Mouse (Mus musculus): ENCODE results near the gene Zic1. TPM values are rescaled to one million over a fixed set of nuclear protein-coding genes. Genes with fewer than 3 reads are reported as not detected.

Gene Zic1
- polyA plus RNA-seq (2015; fragmentation: Nextera tagmentation; extraction: Ambion mirVana) = 14.8 and 16.4 TPM in 2 replicates

- peaks cover 19% of the 10 kb centered on the region for H3K4me1 ChIP-seq (replicated peaks)
- ATAC-seq = peak; percentile 83
- WGBS = under 1% methylated on average over 33 of the region's 33 CpGs
- peak within 1 kb of the TSS; percentile 55 for H3K4me2 ChIP-seq (replicated peaks)
- peak within 1 kb of the TSS; percentile 98 for H3K9ac ChIP-seq (replicated peaks)
- H3K4me3 ChIP-seq (replicated peaks) = peak within 1 kb of the TSS; percentile 72
- peak within 1 kb of the TSS; percentile 94 for H3K27ac ChIP-seq
- no peaks in the 10 kb centered on the region for H3K9me3 ChIP-seq
- H3K36me3 ChIP-seq = no peaks in the 10 kb centered on the region
- H3K27me3 ChIP-seq = peaks cover 57% of the 10 kb centered on the region
Observed at GRCm38 (mm10) chr9:91365664-91366063, at the start of gene Zic1. Gene Zic1, minus strand, starts transcription at chr9:91365810.

DNA sequence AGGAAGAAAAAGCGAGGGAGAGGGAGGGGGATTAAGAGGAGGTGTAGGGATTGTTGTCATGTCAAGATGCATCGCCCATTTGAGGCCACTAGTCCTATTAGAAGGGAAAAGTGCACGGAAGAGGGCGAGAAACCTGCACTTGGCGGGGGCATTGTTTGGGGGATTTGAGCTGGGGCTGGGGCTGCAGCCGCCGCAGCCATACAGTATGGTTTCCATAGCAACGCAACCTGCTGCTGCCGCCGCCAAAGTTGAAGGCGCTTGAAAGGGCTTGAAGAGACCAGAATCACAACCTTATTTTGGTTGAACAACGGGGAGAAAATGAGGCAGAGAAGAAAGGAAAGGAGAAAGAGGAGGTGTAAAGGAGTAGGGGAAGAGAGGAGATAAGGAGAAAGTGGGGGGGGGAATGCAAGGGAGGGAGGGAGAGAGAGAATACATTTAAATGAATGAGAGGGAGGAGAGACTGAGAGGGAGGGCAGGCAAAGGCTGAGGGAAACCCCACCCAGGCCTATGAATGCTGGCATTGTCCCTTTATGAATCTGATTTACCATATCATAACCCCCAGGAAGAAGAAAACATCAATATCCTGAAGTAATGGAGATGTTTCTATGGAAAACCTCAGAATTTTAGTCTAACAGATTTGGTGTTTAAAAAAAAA is 48.5 kb upstream of the Zic1 start:
- Histone ChIP-seq H3K4me2 (replicated peaks) (peak overlapping the region; percentile 47), H3K27ac (peak overlapping the region; percentile 60), H3K4me3 (replicated peaks) (peak overlapping the region; percentile 25), H3K4me1 (replicated peaks) (peaks cover 27% of the 10 kb centered on the region), H3K27me3 (peaks cover 91% of the 10 kb centered on the region), H3K36me3 (no peaks in the 10 kb centered on the region), H3K9me3 (no peaks in the 10 kb centered on the region), H3K9ac (replicated peaks) (no peak overlapping the region)
- ATAC-seq = peak; percentile 87
- WGBS = under 1% methylated on average over 12 of the region's 12 CpGs

GRCm38 (mm10) chr9:91409771-91410170 is 44.2 kb upstream of the Zic1 start:
- WGBS = 0% methylated on average over 3 of the region's 3 CpGs
- Histone ChIP-seq H3K4me2 (replicated peaks) (peak overlapping the region; percentile 25), H3K4me3 (replicated peaks) (peak overlapping the region; percentile 9; the same call in 1 of the 2 replicates), H3K9me3 (no peaks in the 10 kb centered on the region), H3K27ac (peak overlapping the region; percentile 56), H3K4me1 (replicated peaks) (peaks cover 21% of the 10 kb centered on the region), H3K36me3 (no peaks in the 10 kb centered on the region), H3K27me3 (peaks cover 82% of the 10 kb centered on the region), H3K9ac (replicated peaks) (no peak overlapping the region; the same call in 1 of the 2 replicates)
- no peak for ATAC-seq

DNA sequence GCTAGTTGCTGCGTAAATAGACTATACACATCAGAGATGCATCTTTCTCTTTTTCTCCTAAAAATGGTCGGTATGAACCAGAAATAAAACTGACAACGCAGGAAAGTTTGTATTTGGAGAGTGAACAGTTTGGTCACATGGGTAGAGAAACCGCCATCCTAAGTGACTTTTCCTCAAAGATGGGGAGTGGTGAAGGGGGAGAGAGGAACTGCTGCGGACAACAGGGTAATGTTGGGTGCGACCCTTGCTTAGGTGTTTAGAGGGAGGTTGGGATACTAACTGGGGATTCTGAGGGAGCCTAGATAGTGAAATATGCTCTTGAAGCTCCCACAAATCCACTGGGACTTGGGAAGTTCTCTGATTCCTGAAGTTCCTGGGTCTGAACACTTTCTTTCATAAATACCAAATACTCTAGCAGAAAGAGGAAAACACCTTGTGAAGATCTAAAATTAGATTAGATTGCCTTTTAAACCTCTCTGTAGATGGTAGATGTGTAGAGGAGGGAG is 40.7 kb upstream of the Zic1 start:
- H3K36me3 ChIP-seq = no peaks in the 10 kb centered on the region
- no peaks in the 10 kb centered on the region for H3K9me3 ChIP-seq
- H3K27me3 ChIP-seq = peaks cover 91% of the 10 kb centered on the region
- peak overlapping the region; percentile 59; the same call in 1 of the 2 replicates for H3K9ac ChIP-seq (replicated peaks)
- peak overlapping the region; percentile 35 for H3K4me3 ChIP-seq (replicated peaks)
- H3K4me1 ChIP-seq (replicated peaks) = 0 out of 2 replicates have a peak, but pooled peaks cover 8% of the 10 kb centered on the region
- peak overlapping the region; percentile 39 for H3K4me2 ChIP-seq (replicated peaks)
- peak overlapping the region; percentile 79; the same call in 1 of the 2 replicates for H3K27ac ChIP-seq
- WGBS = 0% methylated on average over 6 of the region's 6 CpGs
- no peak for ATAC-seq

- peaks cover 91% of the 10 kb centered on the region for H3K27me3 ChIP-seq
- peak overlapping the region; percentile 79 for H3K27ac ChIP-seq
- under 1% methylated on average over 16 of the region's 16 CpGs for WGBS
- H3K9ac ChIP-seq (replicated peaks) = peak overlapping the region; percentile 59
- ATAC-seq = 0 out of 2 replicates have a peak, but pooled peaks have one; percentile 26
- no peaks in the 10 kb centered on the region for H3K36me3 ChIP-seq
- 0 out of 2 replicates have a peak, but pooled peaks cover 8% of the 10 kb centered on the region for H3K4me1 ChIP-seq (replicated peaks)
- H3K9me3 ChIP-seq = no peaks in the 10 kb centered on the region
- H3K4me2 ChIP-seq (replicated peaks) = peak overlapping the region; percentile 39
- H3K4me3 ChIP-seq (replicated peaks) = peak overlapping the region; percentile 35
Observed at GRCm38 (mm10) chr9:91405753-91406178, 40.2 kb upstream of the Zic1 start.

DNA sequence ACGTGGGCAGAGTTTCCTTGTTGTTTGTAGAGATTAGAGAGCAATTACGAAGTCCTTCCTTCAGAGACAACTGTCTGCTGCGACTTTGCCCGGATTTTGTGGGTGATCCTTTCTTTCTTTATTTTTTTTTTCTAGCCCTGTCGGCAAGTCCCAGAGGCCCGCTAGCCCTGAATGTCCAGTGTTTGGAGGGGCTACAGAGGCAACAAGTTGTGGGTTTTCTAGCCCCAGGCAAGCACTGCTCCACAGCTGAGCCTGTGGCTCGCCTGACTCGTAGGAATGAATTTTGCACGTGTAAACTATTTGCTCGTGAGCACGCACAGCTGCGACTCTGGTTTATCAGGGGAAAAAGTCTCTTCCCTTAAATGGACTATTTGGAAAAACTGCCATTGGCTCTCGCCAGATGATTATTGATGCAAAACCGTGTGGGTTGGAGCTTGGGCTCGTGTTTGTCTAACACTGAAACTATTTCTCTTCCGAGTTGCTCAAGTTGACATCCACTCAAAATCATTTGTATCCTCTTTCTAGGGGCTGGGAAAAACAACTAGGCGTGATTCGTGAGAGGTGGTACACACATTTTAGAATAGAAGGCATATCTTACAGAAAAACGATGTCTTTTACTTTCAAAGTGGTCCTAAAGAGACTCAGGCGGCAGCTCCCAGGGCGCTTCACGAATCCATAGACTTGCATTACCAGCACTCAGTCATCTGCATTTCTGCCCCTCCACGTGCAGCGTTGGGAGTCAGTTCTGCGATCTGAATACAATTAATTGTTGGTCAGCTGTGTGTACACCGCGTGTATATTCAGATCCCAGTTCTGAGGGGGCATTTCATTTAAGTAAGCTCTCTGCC is 39.5 kb upstream of the Zic1 start:
- H3K27me3 ChIP-seq = peaks cover 91% of the 10 kb centered on the region
- H3K9ac ChIP-seq (replicated peaks) = peak overlapping the region; percentile 59
- H3K27ac ChIP-seq = peak overlapping the region; percentile 79
- peak; percentile 34; the same call in 1 of the 2 replicates for ATAC-seq
- WGBS = under 1% methylated on average over 27 of the region's 27 CpGs
- no peaks in the 10 kb centered on the region for H3K9me3 ChIP-seq
- 0 out of 2 replicates have a peak, but pooled peaks cover 6% of the 10 kb centered on the region for H3K4me1 ChIP-seq (replicated peaks)
- peak overlapping the region; percentile 39 for H3K4me2 ChIP-seq (replicated peaks)
- peak overlapping the region; percentile 35 for H3K4me3 ChIP-seq (replicated peaks)
- no peaks in the 10 kb centered on the region for H3K36me3 ChIP-seq

- H3K27me3 ChIP-seq = peaks cover 91% of the 10 kb centered on the region
- H3K4me1 ChIP-seq (replicated peaks) = 0 out of 2 replicates have a peak, but pooled peaks cover 6% of the 10 kb centered on the region
- no peak for ATAC-seq
- no peaks in the 10 kb centered on the region for H3K36me3 ChIP-seq
- no peak overlapping the region for H3K9ac ChIP-seq (replicated peaks)
- WGBS = 1% methylated on average over 13 of the region's 13 CpGs
- peak overlapping the region; percentile 51 for H3K27ac ChIP-seq
- H3K4me3 ChIP-seq (replicated peaks) = peak overlapping the region; percentile 35; the same call in 1 of the 2 replicates
- H3K4me2 ChIP-seq (replicated peaks) = peak overlapping the region; percentile 39
- no peaks in the 10 kb centered on the region for H3K9me3 ChIP-seq
Observed at GRCm38 (mm10) chr9:91404229-91404628, 38.6 kb upstream of the Zic1 start.

DNA sequence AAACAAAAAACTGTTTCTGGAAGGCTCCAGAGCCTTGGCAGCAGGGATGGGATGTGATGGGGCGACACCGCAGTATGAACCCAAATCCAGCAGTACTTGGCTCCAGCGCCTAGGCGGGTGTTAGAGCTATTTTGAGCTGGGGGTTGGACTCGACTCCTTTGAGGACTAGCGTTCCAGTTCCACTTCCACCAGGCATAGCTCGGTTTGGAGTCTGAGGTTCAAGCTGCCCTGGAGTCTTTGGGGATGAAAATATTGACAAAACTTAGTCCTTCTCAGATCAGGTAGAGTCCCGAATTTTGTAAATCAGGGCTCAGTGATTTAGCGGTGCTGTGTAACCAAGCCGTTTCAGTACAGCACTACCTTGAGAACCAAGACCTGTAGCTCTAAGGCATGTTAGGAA is 35.9 kb upstream of the Zic1 start:
- ATAC-seq = no peak
- Histone ChIP-seq H3K36me3 (no peaks in the 10 kb centered on the region), H3K4me3 (replicated peaks) (no peak overlapping the region), H3K4me2 (replicated peaks) (no peak overlapping the region; the same call in 1 of the 2 replicates), H3K9ac (replicated peaks) (no peak overlapping the region), H3K4me1 (replicated peaks) (0 out of 2 replicates have a peak, but pooled peaks cover 9% of the 10 kb centered on the region), H3K9me3 (no peaks in the 10 kb centered on the region), H3K27ac (no peak overlapping the region), H3K27me3 (peaks cover 97% of the 10 kb centered on the region)
- 5% methylated on average over 10 of the region's 10 CpGs for WGBS

- no peak overlapping the region for H3K4me3 ChIP-seq (replicated peaks)
- no peak overlapping the region for H3K27ac ChIP-seq
- ATAC-seq = no peak
Observed at GRCm38 (mm10) chr9:91400482-91401093, 35.0 kb upstream of the Zic1 start.

DNA sequence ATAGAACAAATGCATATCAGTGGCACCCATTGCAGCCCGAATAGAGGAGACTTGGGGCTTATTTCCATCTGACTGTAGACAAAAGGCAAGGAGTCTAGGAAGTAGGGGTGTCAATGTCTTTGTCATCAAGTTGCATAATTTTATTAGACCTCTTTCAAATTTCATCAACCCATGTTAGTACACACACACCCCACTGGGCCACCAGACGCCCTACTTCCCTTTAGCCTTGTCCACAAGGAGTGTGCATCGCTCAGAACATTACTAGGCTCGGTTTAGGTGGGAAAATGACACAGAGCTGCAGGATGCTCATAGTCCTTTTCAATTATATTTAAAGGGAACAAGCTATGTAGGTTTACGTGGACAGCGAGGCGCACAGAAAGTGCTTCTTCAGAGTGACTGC is 34.4 kb upstream of the Zic1 start:
- ATAC-seq = 0 out of 2 replicates have a peak, but pooled peaks have one; percentile 9
- Histone ChIP-seq H3K27ac (no peak overlapping the region), H3K27me3 (peaks cover 97% of the 10 kb centered on the region), H3K4me2 (replicated peaks) (no peak overlapping the region), H3K4me3 (replicated peaks) (no peak overlapping the region), H3K4me1 (replicated peaks) (0 out of 2 replicates have a peak, but pooled peaks cover 3% of the 10 kb centered on the region), H3K9me3 (no peaks in the 10 kb centered on the region), H3K9ac (replicated peaks) (no peak overlapping the region), H3K36me3 (no peaks in the 10 kb centered on the region)
- 18% methylated on average over 7 of the region's 7 CpGs for WGBS

More at GRCm38 (mm10) chr9:91400482-91401093, 35.0 kb upstream of the Zic1 start:
- peaks cover 97% of the 10 kb centered on the region for H3K27me3 ChIP-seq
- no peak overlapping the region for H3K4me2 ChIP-seq (replicated peaks)
- 0 out of 2 replicates have a peak, but pooled peaks cover 6% of the 10 kb centered on the region for H3K4me1 ChIP-seq (replicated peaks)
- H3K9ac ChIP-seq (replicated peaks) = no peak overlapping the region
- H3K36me3 ChIP-seq = no peaks in the 10 kb centered on the region
- WGBS = 7% methylated on average over 8 of the region's 8 CpGs
- no peaks in the 10 kb centered on the region for H3K9me3 ChIP-seq

- Histone ChIP-seq H3K9me3 (no peaks in the 10 kb centered on the region), H3K27me3 (peaks cover 95% of the 10 kb centered on the region), H3K4me1 (replicated peaks) (peaks cover 16% of the 10 kb centered on the region), H3K36me3 (no peaks in the 10 kb centered on the region), H3K4me2 (replicated peaks) (no peak overlapping the region), H3K4me3 (replicated peaks) (no peak overlapping the region), H3K27ac (no peak overlapping the region), H3K9ac (replicated peaks) (no peak overlapping the region)
- WGBS = 5% methylated on average over 14 of the region's 14 CpGs
- ATAC-seq = no peak
Observed at GRCm38 (mm10) chr9:91395066-91395772, 29.6 kb upstream of the Zic1 start.

All from midbrain, embryonic 13.5 days (tissue).